Mouse (Mus musculus) limb, embryonic 10.5 days (tissue): Measurements from ENCODE around the gene Pik3r1. TPM values are rescaled to one million over a fixed set of nuclear protein-coding genes. Genes with fewer than 3 reads are reported as not detected.

Experiments
- DNase-seq: peaks from one replicate; pipeline ENCODE4 v3.0.0-alpha.2; 2017; ENCODE audit warnings: low spot score
- H3K27ac ChIP-seq: fragments of 300-500 bp; sonication (generic); 2 replicates; pipeline ENCODE4 v1.5.1; 2016; ENCODE audit warnings: mild to moderate bottlenecking
- H3K27me3 ChIP-seq: fragments of 300-500 bp; sonication (generic); 2 replicates; pipeline ENCODE4 v1.6.1; 2016; ENCODE audit warnings: low read depth, mild to moderate bottlenecking; ENCODE audit not compliant: poor library complexity, severe bottlenecking
- H3K36me3 ChIP-seq: fragments of 300-500 bp; sonication (generic); 2 replicates; pipeline ENCODE4 v1.6.1; 2016; ENCODE audit warnings: mild to moderate bottlenecking, moderate library complexity
- H3K4me1 ChIP-seq: fragments of 300-500 bp; sonication (generic); 2 replicates; pipeline ENCODE4 v1.6.1; 2016
- H3K4me3 ChIP-seq: fragments of 300-500 bp; sonication (generic); 2 replicates; pipeline ENCODE4 v1.5.1; 2016; ENCODE audit warnings: mild to moderate bottlenecking, moderate library complexity
- H3K9me3 ChIP-seq: fragments of 300-500 bp; sonication (generic); replicated peaks from 2 replicates; pipeline ENCODE4 v1.6.1; 2016; ENCODE audit warnings: mild to moderate bottlenecking
- WGBS: fragments of 180-500 bp; shearing (Covaris S2); methylation state at CpG from one replicate; pipeline ENCODE4 v1.1.7; 2016; 5-methylcytosine and 5-hydroxymethylcytosine counted together
- polyA plus RNA-seq: library from polyadenylated mRNA; unstranded; fragments of >200 nt; fragmentation: Nextera tagmentation; extraction: Ambion mirVana; gene quantifications from 2 replicates; pipeline ENCODE4 v1.2.1, GENCODE M21; 2016

Pik3r1 gene
- polyA plus RNA-seq, 1 experiment from 2014 or later, result 13.9 TPM

- H3K27ac ChIP-seq, result no peak overlapping the region
- peaks cover 40% of the 10 kb centered on the region for H3K4me1 ChIP-seq
- H3K9me3 ChIP-seq, result no peaks in the 10 kb centered on the region
- H3K36me3 ChIP-seq, result no peaks in the 10 kb centered on the region
- 50% methylated on average over 4 of the region's 4 CpGs for WGBS
- peaks cover 57% of the 10 kb centered on the region; the same call in 1 of the 2 replicates for H3K27me3 ChIP-seq
- no peak for DNase-seq
- no peak overlapping the region for H3K4me3 ChIP-seq
Observed at GRCm38 (mm10) chr13:101729248-101730055, 38.6 kb downstream of the Pik3r1 start.

GRCm38 (mm10) chr13:101728816-101729215, 39.2 kb downstream of the Pik3r1 start:
- peaks cover 44% of the 10 kb centered on the region for H3K4me1 ChIP-seq
- H3K4me3 ChIP-seq, result no peak overlapping the region
- no peak for DNase-seq
- no peaks in the 10 kb centered on the region for H3K36me3 ChIP-seq
- H3K9me3 ChIP-seq, result no peaks in the 10 kb centered on the region
- no peak overlapping the region for H3K27ac ChIP-seq
- peaks cover 56% of the 10 kb centered on the region; the same call in 1 of the 2 replicates for H3K27me3 ChIP-seq
- 73% methylated on average over 7 of the region's 7 CpGs for WGBS

GRCm38 (mm10) chr13:101728300-101728699, 39.7 kb downstream of the Pik3r1 start:
- WGBS, result 72% methylated on average over 3 of the region's 3 CpGs
- peaks cover 42% of the 10 kb centered on the region for H3K4me1 ChIP-seq
- peaks cover 55% of the 10 kb centered on the region; the same call in 1 of the 2 replicates for H3K27me3 ChIP-seq
- no peaks in the 10 kb centered on the region for H3K9me3 ChIP-seq
- no peak for DNase-seq
- no peak overlapping the region for H3K27ac ChIP-seq
- no peak overlapping the region for H3K4me3 ChIP-seq
- H3K36me3 ChIP-seq, result no peaks in the 10 kb centered on the region

DNA sequence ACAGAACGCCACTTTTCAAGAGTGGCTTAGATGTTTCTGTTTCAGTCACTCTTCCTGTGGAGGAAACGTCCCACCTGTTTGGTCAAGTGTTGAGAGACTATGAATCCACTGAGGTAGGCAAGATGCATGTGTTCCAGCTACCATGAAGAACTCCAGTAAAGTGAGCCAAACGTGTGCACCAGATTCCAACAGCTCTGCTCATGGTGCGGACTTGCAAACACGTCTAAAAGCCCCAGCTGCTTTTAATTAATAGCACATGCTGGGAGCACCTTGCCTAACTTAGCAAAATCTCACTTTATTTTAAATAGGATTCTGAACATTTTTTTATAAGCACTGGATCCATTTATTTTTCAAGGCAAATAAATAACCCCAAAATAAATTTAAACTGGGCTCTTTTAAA, 40.2 kb downstream of the Pik3r1 start:
- peaks cover 38% of the 10 kb centered on the region for H3K4me1 ChIP-seq
- no peak for DNase-seq
- no peaks in the 10 kb centered on the region for H3K36me3 ChIP-seq
- H3K4me3 ChIP-seq, result no peak overlapping the region
- H3K27ac ChIP-seq, result no peak overlapping the region
- WGBS, result 35% methylated on average over 5 of the region's 5 CpGs
- H3K9me3 ChIP-seq, result no peaks in the 10 kb centered on the region
- peaks cover 52% of the 10 kb centered on the region; the same call in 1 of the 2 replicates for H3K27me3 ChIP-seq

DNA sequence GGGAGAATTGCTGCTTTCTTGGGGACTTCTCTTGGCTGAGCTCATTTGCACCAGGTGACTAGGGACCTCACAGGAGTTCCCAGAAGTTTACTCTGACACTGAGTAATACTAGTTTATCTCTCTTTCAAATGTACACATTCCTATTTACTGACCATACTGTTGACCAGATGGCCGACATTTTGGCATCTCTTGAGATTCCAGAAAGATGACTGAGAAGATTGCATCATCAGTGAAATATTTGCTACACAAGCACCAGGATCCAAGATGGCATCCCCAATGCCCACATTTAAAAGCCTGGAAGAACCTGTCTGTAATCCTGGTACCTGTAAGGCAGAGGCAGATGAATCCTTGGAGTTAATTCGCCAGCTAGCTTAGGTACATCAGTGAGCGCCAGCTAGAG, 41.1 kb downstream of the Pik3r1 start:
- H3K4me1 ChIP-seq, result peaks cover 31% of the 10 kb centered on the region
- H3K9me3 ChIP-seq, result no peaks in the 10 kb centered on the region
- DNase-seq, result no peak
- no peak overlapping the region for H3K27ac ChIP-seq
- peaks cover 56% of the 10 kb centered on the region for H3K27me3 ChIP-seq
- H3K36me3 ChIP-seq, result no peaks in the 10 kb centered on the region
- no peak overlapping the region for H3K4me3 ChIP-seq
- 93% methylated on average over 3 of the region's 3 CpGs for WGBS

DNA sequence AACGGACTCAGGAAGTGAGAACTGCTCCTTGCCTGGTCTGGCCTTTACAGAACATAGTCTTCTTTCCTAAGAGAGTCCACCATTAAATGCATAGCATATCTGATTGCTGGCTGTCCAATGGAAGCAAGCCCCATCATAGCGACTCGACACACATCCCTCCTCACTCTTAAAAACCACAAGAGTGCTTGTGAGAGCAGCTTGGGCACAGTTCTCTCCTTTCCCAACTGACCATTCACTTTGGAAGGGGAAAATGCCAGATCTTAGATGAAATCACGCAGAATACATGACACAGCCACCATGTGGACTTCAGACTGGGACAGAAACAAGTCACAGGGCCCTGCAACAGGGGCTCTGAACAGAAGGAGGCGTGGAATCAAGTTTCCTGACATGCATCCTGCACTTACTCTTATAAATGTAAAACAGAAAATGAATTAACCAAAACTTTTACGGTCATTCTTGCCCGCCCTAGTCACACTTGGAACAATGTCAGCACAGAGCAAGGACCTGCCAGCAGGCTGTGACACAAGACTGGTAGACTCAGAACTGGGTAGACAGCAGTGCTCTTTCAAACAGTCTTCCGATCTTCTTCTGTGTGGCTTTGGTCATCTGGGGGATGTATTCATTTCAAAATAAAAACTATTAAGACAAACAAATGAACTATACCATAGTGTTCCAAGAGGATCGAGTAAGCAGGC, 46.0 kb downstream of the Pik3r1 start:
- Histone ChIP-seq H3K27ac (no peak overlapping the region), H3K4me1 (peaks cover 33% of the 10 kb centered on the region), H3K4me3 (no peak overlapping the region), H3K36me3 (no peaks in the 10 kb centered on the region), H3K27me3 (peaks cover 56% of the 10 kb centered on the region), H3K9me3 (no peaks in the 10 kb centered on the region)
- no peak for DNase-seq
- WGBS, result 93% methylated on average over 9 of the region's 9 CpGs

DNA sequence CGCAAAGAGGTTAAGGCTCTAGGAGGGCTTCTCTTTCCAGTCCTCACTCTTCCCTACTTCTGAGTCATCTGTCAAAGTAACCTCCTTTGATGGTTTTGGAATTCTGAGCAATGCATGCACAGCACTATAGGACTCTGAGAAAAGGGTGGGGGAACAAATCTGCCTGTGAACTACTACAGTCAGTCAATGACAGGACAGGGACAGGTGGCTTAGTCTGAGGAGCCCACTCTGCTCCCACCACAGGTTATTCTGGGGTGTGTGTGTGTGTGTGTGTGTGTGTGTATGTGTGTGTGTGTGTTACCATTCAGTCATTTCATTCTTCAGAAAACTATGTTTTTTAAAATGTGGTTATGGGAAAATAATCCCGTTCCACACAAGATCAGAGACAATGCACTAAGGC, 46.9 kb downstream of the Pik3r1 start:
- no peak overlapping the region for H3K27ac ChIP-seq
- peaks cover 52% of the 10 kb centered on the region for H3K27me3 ChIP-seq
- DNase-seq, result no peak
- H3K4me1 ChIP-seq, result peaks cover 33% of the 10 kb centered on the region
- H3K36me3 ChIP-seq, result no peaks in the 10 kb centered on the region
- no peak overlapping the region for H3K4me3 ChIP-seq
- WGBS, result 67% methylated on average over 2 of the region's 2 CpGs
- H3K9me3 ChIP-seq, result no peaks in the 10 kb centered on the region

DNA sequence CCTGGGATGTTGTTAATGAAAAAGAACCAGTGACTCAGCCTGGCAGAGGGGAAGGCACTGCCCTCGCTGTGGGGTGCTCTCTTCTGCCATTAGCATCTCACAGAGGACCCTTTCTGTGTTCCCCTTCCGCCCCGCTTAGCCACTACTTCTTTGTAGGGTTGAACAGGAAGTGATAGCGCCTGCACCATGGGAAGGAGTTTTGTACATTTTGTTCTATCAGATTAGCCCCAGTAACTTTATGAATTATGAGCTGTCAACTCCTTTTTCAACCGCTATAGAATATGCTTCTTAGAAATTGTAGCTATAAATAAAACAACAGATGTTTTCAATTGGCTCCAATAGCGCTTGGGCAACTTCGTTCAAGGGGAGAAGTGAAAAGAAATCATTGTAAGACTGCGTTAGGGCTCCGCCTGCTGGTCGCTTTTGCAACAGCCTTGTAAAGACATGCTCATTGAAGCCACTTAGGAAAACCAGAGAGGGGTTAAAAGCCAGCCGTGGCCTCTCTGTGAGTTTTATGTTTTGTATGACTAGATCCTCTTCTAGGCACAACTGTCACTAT, 48.6 kb downstream of the Pik3r1 start:
- Histone ChIP-seq H3K4me1 (peaks cover 33% of the 10 kb centered on the region), H3K9me3 (no peaks in the 10 kb centered on the region), H3K27me3 (peaks cover 42% of the 10 kb centered on the region), H3K4me3 (peak overlapping the region; percentile 32), H3K27ac (peak overlapping the region; percentile 43), H3K36me3 (no peaks in the 10 kb centered on the region)
- WGBS, result 7% methylated on average over 11 of the region's 11 CpGs
- DNase-seq, result peak; percentile 92

- Histone ChIP-seq H3K27me3 (peaks cover 38% of the 10 kb centered on the region), H3K4me1 (peaks cover 29% of the 10 kb centered on the region), H3K4me3 (no peak overlapping the region), H3K9me3 (no peaks in the 10 kb centered on the region), H3K36me3 (no peaks in the 10 kb centered on the region), H3K27ac (no peak overlapping the region)
- no peak for DNase-seq
- WGBS, result 57% methylated on average over 7 of the region's 7 CpGs
Observed at GRCm38 (mm10) chr13:101718744-101719143, 49.3 kb downstream of the Pik3r1 start.

- Histone ChIP-seq H3K4me3 (no peak overlapping the region), H3K36me3 (no peaks in the 10 kb centered on the region), H3K27ac (no peak overlapping the region), H3K9me3 (no peaks in the 10 kb centered on the region), H3K4me1 (peaks cover 29% of the 10 kb centered on the region), H3K27me3 (peaks cover 31% of the 10 kb centered on the region)
- 89% methylated on average over 6 of the region's 6 CpGs for WGBS
- no peak for DNase-seq
Observed at GRCm38 (mm10) chr13:101717836-101718235, 50.2 kb downstream of the Pik3r1 start.

DNA sequence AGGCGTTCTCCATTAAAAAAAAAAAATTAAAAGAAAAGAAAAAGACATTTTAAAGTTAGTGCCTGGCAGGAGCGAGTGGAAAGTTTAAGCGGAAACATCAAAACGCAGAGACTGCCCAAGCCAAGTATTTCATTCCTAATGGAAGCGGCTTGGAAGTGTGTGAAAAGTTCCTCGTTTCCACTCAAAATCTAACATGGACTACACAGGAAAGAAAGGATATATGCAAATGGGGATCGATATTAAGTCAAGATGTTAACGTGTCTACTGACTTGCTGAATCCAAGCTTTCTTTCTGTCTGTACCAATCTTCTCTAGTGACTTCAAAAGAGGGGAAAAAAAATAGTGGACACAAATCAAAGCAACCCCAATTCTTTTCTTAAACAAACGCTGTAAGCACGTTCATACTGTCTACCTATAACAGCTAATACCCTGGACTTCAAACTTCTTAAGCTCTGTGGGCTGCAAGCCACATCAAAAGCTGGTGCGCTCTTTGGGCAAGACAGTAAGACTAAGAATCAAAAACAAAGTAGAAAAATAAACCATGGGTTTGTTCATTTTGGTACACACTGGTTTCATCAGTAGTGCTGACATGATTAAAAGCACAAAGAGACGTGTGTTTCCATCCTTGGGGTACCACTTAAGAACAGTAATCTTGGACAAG, 54.5 kb downstream of the Pik3r1 start:
- no peak for DNase-seq
- Histone ChIP-seq H3K9me3 (no peaks in the 10 kb centered on the region), H3K4me1 (peaks cover 2% of the 10 kb centered on the region), H3K27me3 (peaks cover 10% of the 10 kb centered on the region; the same call in 1 of the 2 replicates), H3K27ac (no peak overlapping the region), H3K4me3 (no peak overlapping the region), H3K36me3 (0 out of 2 replicates have a peak, but pooled peaks cover under 1% of the 10 kb centered on the region)
- 86% methylated on average over 12 of the region's 12 CpGs for WGBS

- WGBS, result 88% methylated on average over 9 of the region's 9 CpGs
- Histone ChIP-seq H3K4me3 (no peak overlapping the region), H3K4me1 (no peaks in the 10 kb centered on the region), H3K27me3 (peaks cover 8% of the 10 kb centered on the region; the same call in 1 of the 2 replicates), H3K36me3 (0 out of 2 replicates have a peak, but pooled peaks cover 2% of the 10 kb centered on the region), H3K9me3 (no peaks in the 10 kb centered on the region), H3K27ac (no peak overlapping the region)
- no peak for DNase-seq
Observed at GRCm38 (mm10) chr13:101712720-101713428, 55.1 kb downstream of the Pik3r1 start.
